Mouse (Mus musculus): ENCODE results near the gene Slc44a1. TPM values are rescaled to one million over a fixed set of nuclear protein-coding genes. Genes with fewer than 3 reads are reported as not detected.

The Slc44a1 gene
- polyA plus RNA-seq, 1 experiment from 2014 or later, result 51.5 TPM

DNA sequence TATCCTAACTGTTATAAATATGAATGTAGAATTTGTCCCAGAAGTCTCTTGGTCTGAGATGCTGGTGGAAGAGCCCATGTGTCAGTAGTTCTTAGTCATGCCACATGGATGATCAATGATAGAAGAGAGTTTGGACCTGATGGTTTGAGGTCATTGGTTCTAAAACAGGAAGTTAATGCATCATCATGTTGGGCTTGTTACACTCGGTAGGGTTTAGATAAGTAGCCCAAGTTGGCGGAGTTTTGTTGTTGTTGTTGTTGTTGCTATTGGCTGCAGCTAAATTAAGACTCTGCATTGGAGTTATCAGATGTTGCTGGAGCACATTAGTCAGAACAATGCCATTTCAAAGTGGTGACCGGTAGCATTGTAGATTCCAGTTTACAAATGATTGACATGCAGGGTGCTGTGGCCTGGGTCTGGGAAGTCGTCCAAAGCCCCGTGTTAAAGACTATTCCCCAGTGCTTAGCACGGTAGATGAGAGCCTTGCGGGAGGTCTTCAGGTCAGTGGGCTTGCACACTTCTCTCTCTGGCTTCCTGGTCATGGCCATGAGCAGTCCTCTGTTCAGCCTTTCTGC, 198.4 kb downstream of the Slc44a1 start:
- no peaks in the 10 kb centered on the region; the same call in 1 of the 2 replicates for H3K9me3 ChIP-seq (ENCODE audit: low read depth, low read length)
- ATAC-seq (ENCODE audit: insufficient read depth) (no peak), DNase-seq (no peak)
- TF ChIP-seq CTCF (IDR thresholded peaks at IDR 0.05; ENCODE audit: low read depth), result no peak
- 0 out of 2 replicates have a peak, but pooled peaks cover 2% of the 10 kb centered on the region for H3K4me1 ChIP-seq (ENCODE audit: insufficient read depth)
- H3K9ac ChIP-seq, result no peak overlapping the region
- H3K4me2 ChIP-seq, result no peak overlapping the region
- no peaks in the 10 kb centered on the region for H3K27me3 ChIP-seq (ENCODE audit: insufficient read depth, low read length)
- no peak overlapping the region for H3K27ac ChIP-seq (ENCODE audit: low read depth)
- 77% methylated on average over 7 of the region's 7 CpGs for WGBS
- H3K36me3 ChIP-seq (ENCODE audit: insufficient read depth), result no peaks in the 10 kb centered on the region; the same call in 1 of the 2 replicates
- H3K4me3 ChIP-seq (ENCODE audit: low read depth, low read length), result no peak overlapping the region

DNA sequence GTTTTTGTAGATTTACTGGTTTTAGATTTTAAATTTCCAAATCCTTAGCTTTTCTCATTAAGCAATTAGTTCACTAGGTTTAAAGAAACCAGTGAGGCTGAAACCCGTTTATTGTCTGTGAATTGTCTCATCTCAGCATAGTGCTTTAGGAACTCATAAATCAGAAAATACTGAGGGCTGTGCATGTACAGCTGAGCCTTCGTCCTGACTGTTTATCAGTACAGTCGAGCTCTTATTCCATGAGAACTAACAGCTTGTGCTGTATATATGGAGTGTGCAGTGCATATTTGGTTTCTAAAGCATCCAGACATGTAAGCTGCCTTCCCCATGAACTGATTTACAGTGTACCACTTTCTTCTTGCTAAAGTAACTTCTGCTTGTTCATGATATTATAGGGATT, 217.8 kb downstream of the Slc44a1 start:
- no peaks in the 10 kb centered on the region for H3K27me3 ChIP-seq (ENCODE audit: insufficient read depth, low read length)
- H3K36me3 ChIP-seq (ENCODE audit: insufficient read depth), result peaks cover 18% of the 10 kb centered on the region
- TF ChIP-seq CTCF (IDR thresholded peaks at IDR 0.05; ENCODE audit: low read depth), result no peak
- H3K4me3 ChIP-seq (ENCODE audit: low read depth, low read length), result no peak overlapping the region
- H3K27ac ChIP-seq (ENCODE audit: low read depth), result no peak overlapping the region
- H3K4me1 ChIP-seq (ENCODE audit: insufficient read depth), result no peaks in the 10 kb centered on the region
- H3K4me2 ChIP-seq, result no peak overlapping the region
- H3K9me3 ChIP-seq (ENCODE audit: low read depth, low read length), result no peaks in the 10 kb centered on the region
- 42% methylated on average over 3 of the region's 3 CpGs for WGBS
- no peak for DNase-seq
- no peak overlapping the region for H3K9ac ChIP-seq
- no peak for ATAC-seq (ENCODE audit: insufficient read depth)

DNA sequence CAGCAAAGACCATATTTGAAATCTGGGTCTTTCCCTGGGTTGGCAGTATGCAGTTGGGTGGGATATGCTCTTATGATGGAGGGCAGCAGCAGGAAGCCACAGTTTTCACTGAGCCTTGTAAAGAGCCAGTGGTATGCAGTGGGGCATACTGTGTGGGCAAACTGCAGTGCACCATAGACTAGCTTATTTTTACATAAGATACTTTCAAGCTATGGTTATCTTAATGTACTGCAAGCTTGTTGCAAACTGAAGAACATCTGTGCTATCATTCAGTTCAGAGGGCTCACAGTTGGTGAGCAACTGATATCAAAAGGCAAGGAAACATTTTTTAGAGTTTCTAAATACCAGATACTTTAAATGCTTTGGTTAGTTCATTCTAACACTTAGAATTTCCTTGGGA, 220.5 kb downstream of the Slc44a1 start:
- no peak for ATAC-seq (ENCODE audit: insufficient read depth)
- peaks cover 11% of the 10 kb centered on the region; the same call in 1 of the 2 replicates for H3K36me3 ChIP-seq (ENCODE audit: insufficient read depth)
- TF ChIP-seq CTCF (IDR thresholded peaks at IDR 0.05; ENCODE audit: low read depth), result no peak
- H3K4me3 ChIP-seq (ENCODE audit: low read depth, low read length), result no peak overlapping the region
- H3K27ac ChIP-seq (ENCODE audit: low read depth), result no peak overlapping the region
- H3K4me2 ChIP-seq, result no peak overlapping the region
- H3K9me3 ChIP-seq (ENCODE audit: low read depth, low read length), result no peaks in the 10 kb centered on the region
- no peak for DNase-seq
- H3K27me3 ChIP-seq (ENCODE audit: insufficient read depth, low read length), result no peaks in the 10 kb centered on the region
- no peaks in the 10 kb centered on the region for H3K4me1 ChIP-seq (ENCODE audit: insufficient read depth)
- no peak overlapping the region for H3K9ac ChIP-seq

Other genes starting within 250 kb of the Slc44a1 start
- gene Fsd1l, start 191.1 kb downstream of the Slc44a1 start, polyA plus RNA-seq (2014; fragmentation: Nextera tagmentation; extraction: Ambion mirVana), result 7.4 and 8.1 TPM in 2 replicates